In genomic region chr17:64802956-64803275, GRCm38 (mm10) we compare ENCODE assay signal across 41 mouse cellular contexts. TPM values are rescaled to one million over a fixed set of nuclear protein-coding genes. Genes with fewer than 3 reads are reported as not detected.
DNase-seq lines count a peak whose midpoint lies in the region; ATAC-seq lines count a peak whose summit lies in the region.
"Had no signal": no experiment of that assay in that cellular context is flagged by ENCODE, and none has a peak within 500 bp of the region (broad histone marks: within the 10 kb centered on the region; RNA-seq: fewer than 3 reads in every experiment).

No protein-coding gene starts in this region.

- no peaks in the 10 kb centered on the region for H3K27me3 ChIP-seq in forebrain, embryonic 11.5 days (ENCODE audit: control insufficient read depth, insufficient read depth, low read length)
- peaks cover 31% of the 10 kb centered on the region for H3K27me3 ChIP-seq in forebrain, embryonic 10.5 days (ENCODE audit: poor library complexity, severe bottlenecking)
- peaks cover 10% of the 10 kb centered on the region for H3K27me3 ChIP-seq in heart, embryonic 15.5 days
- no peaks in the 10 kb centered on the region for H3K27me3 ChIP-seq in embryonic facial prominence, embryonic 10.5 days (replicated peaks; ENCODE audit: low read depth, poor library complexity, severe bottlenecking)
- no peaks in the 10 kb centered on the region for H3K27me3 ChIP-seq in limb, embryonic 10.5 days (ENCODE audit: low read depth, poor library complexity, severe bottlenecking)
- H3K27me3 ChIP-seq: CH12.LX; hindbrain, embryonic 15.5 days; intestine, embryonic 15.5 days; liver, embryonic 15.5 days; lung, embryonic 15.5 days; midbrain, embryonic 12.5 days had no signal

- ATAC-seq in forebrain, embryonic 11.5 days (replicated peaks; ENCODE audit: low FRiP score), result 0 out of 2 replicates have a peak, but pooled peaks have one; percentile 23
- 0 out of 2 replicates have a peak, but pooled peaks have one; percentile 10 for ATAC-seq in heart, embryonic 15.5 days (replicated peaks; ENCODE audit: insufficient number of reproducible peaks, insufficient read depth, low FRiP score, low read depth)
- ATAC-seq: activated CD4-positive, CD25-positive, alpha-beta regulatory T cell, adult 4 months; intestine, embryonic 15.5 days had no signal

- no peak overlapping the region for H3K9ac ChIP-seq in forebrain, embryonic 11.5 days (ENCODE audit: low read length)
- H3K9ac ChIP-seq in heart, embryonic 15.5 days, result no peak overlapping the region
- H3K9ac ChIP-seq: hindbrain, embryonic 15.5 days; intestine, embryonic 15.5 days; liver, embryonic 15.5 days; lung, embryonic 15.5 days; midbrain, embryonic 12.5 days had no signal

- no peak overlapping the region for H3K4me3 ChIP-seq in forebrain, embryonic 11.5 days (ENCODE audit: low read depth, low read length)
- H3K4me3 ChIP-seq in forebrain, embryonic 10.5 days, result no peak overlapping the region
- H3K4me3 ChIP-seq in heart, embryonic 15.5 days, result no peak overlapping the region
- no peak overlapping the region for H3K4me3 ChIP-seq in embryonic facial prominence, embryonic 10.5 days
- no peak overlapping the region for H3K4me3 ChIP-seq in limb, embryonic 10.5 days
- H3K4me3 ChIP-seq: hindbrain, embryonic 10.5 days; hindbrain, embryonic 15.5 days; intestine, embryonic 15.5 days; liver, embryonic 15.5 days; lung, embryonic 15.5 days; midbrain, embryonic 12.5 days had no signal

- DNase-seq in forebrain, embryonic 11.5 days (ENCODE audit: low spot score), result no peak
- no peak for DNase-seq in forebrain, embryonic 10.5 days (ENCODE audit: extremely low spot score, low spot score)
- no peak for DNase-seq in heart, postnatal 4 days
- DNase-seq in embryonic facial prominence, embryonic 10.5 days (ENCODE audit: low spot score), result no peak
- DNase-seq in limb, embryonic 10.5 days (ENCODE audit: low spot score), result no peak
- no peak for DNase-seq in ovary, postnatal 10 days (ENCODE audit: low spot score)
- DNase-seq in ovary, postnatal 14 days (ENCODE audit: low spot score), result no peak
- DNase-seq: adrenal gland, adult 2 months; adrenal gland, postnatal 36 days; cerebellum, adult 18-20 months; gastrocnemius, postnatal 10 days; heart, postnatal 10 days; kidney, adult 2 months; layer of hippocampus, postnatal 36 days; left cerebral cortex, postnatal 4 days; lung, postnatal 36 days; right cerebral cortex, postnatal 4 days; thymus, adult 2 months; thymus, postnatal 36 days had no signal

- no peaks in the 10 kb centered on the region; the same call in 1 of the 2 replicates for H3K4me1 ChIP-seq in forebrain, embryonic 11.5 days (replicated peaks; ENCODE audit: control insufficient read depth, insufficient read depth, low read length)
- peaks cover 16% of the 10 kb centered on the region for H3K4me1 ChIP-seq in forebrain, embryonic 10.5 days
- peaks cover 7% of the 10 kb centered on the region; the same call in 1 of the 2 replicates for H3K4me1 ChIP-seq in heart, embryonic 15.5 days (replicated peaks)
- peaks cover 14% of the 10 kb centered on the region for H3K4me1 ChIP-seq in embryonic facial prominence, embryonic 10.5 days
- H3K4me1 ChIP-seq in limb, embryonic 10.5 days, result peaks cover 14% of the 10 kb centered on the region
- H3K4me1 ChIP-seq: hindbrain, embryonic 10.5 days; intestine, embryonic 15.5 days; liver, embryonic 15.5 days; lung, embryonic 15.5 days had no signal

- 56% methylated on average over 7 of the region's 7 CpGs for WGBS in forebrain, embryonic 11.5 days
- 48% methylated on average over 7 of the region's 7 CpGs for WGBS in forebrain, embryonic 10.5 days
- WGBS in heart, embryonic 15.5 days, result 61% methylated on average over 7 of the region's 7 CpGs
- WGBS in embryonic facial prominence, embryonic 10.5 days, result 50% methylated on average over 7 of the region's 7 CpGs
- WGBS in limb, embryonic 10.5 days, result 79% methylated on average over 7 of the region's 7 CpGs

- H3K27ac ChIP-seq in forebrain, embryonic 11.5 days (ENCODE audit: low read depth, low read length), result no peak overlapping the region
- no peak overlapping the region for H3K27ac ChIP-seq in forebrain, embryonic 10.5 days
- H3K27ac ChIP-seq in heart, embryonic 15.5 days, result no peak overlapping the region
- peak overlapping the region; percentile 72; the same call in 1 of the 2 replicates for H3K27ac ChIP-seq in embryonic facial prominence, embryonic 10.5 days (replicated peaks)
- 0 out of 2 replicates have a peak overlapping the region, but pooled peaks have one; percentile 42 for H3K27ac ChIP-seq in limb, embryonic 10.5 days
- H3K27ac ChIP-seq: hindbrain, embryonic 15.5 days; intestine, embryonic 15.5 days; kidney, postnatal 0 days; liver, embryonic 15.5 days; lung, embryonic 15.5 days; midbrain, embryonic 12.5 days had no signal

- no peak overlapping the region for H3K4me2 ChIP-seq in forebrain, embryonic 11.5 days (ENCODE audit: low read depth, low read length, severe bottlenecking)
- no peak overlapping the region for H3K4me2 ChIP-seq in heart, embryonic 15.5 days
- H3K4me2 ChIP-seq: heart, embryonic 11.5 days; hindbrain, embryonic 15.5 days; intestine, embryonic 15.5 days; liver, embryonic 15.5 days; lung, embryonic 15.5 days; midbrain, embryonic 12.5 days had no signal

- H3K9me3 ChIP-seq in forebrain, embryonic 11.5 days (ENCODE audit: control insufficient read depth, low read length), result no peaks in the 10 kb centered on the region
- H3K9me3 ChIP-seq in forebrain, embryonic 10.5 days, result no peaks in the 10 kb centered on the region
- H3K9me3 ChIP-seq in heart, embryonic 15.5 days (replicated peaks), result no peaks in the 10 kb centered on the region
- no peaks in the 10 kb centered on the region for H3K9me3 ChIP-seq in embryonic facial prominence, embryonic 10.5 days
- no peaks in the 10 kb centered on the region for H3K9me3 ChIP-seq in limb, embryonic 10.5 days (replicated peaks)
- H3K9me3 ChIP-seq: hindbrain, embryonic 10.5 days; hindbrain, embryonic 15.5 days; intestine, embryonic 15.5 days; liver, embryonic 15.5 days; lung, embryonic 15.5 days; midbrain, embryonic 12.5 days had no signal

- no peaks in the 10 kb centered on the region for H3K36me3 ChIP-seq in forebrain, embryonic 11.5 days (ENCODE audit: control insufficient read depth, insufficient read depth, low read length)
- no peaks in the 10 kb centered on the region for H3K36me3 ChIP-seq in forebrain, embryonic 10.5 days (replicated peaks)
- H3K36me3 ChIP-seq in heart, embryonic 15.5 days, result no peaks in the 10 kb centered on the region
- no peaks in the 10 kb centered on the region for H3K36me3 ChIP-seq in embryonic facial prominence, embryonic 10.5 days (replicated peaks)
- H3K36me3 ChIP-seq in limb, embryonic 10.5 days, result no peaks in the 10 kb centered on the region
- H3K36me3 ChIP-seq: hindbrain, embryonic 10.5 days; hindbrain, embryonic 15.5 days; intestine, embryonic 15.5 days; liver, embryonic 15.5 days; lung, embryonic 15.5 days; midbrain, embryonic 12.5 days had no signal

RNA-seq across cellular contexts. Expression of gene 4930583I09Rik, which starts 33.0 kb away (rescaled TPM):
- not detected in 2 replicates for polyA plus RNA-seq in forebrain, embryonic 11.5 days (2014; fragmentation: Nextera tagmentation; extraction: Ambion mirVana)
- not detected in 2 replicates for polyA plus RNA-seq in forebrain, embryonic 10.5 days (2016; fragmentation: Nextera tagmentation; extraction: Ambion mirVana)
- not detected in 2 replicates for polyA plus RNA-seq in heart, embryonic 15.5 days (2015; fragmentation: Nextera tagmentation; extraction: Ambion mirVana)
- total RNA-seq in heart, postnatal 4 days (2021), result not detected
- polyA plus RNA-seq in embryonic facial prominence, embryonic 10.5 days (2016; fragmentation: Nextera tagmentation; extraction: Ambion mirVana), result not detected in 2 replicates
- polyA plus RNA-seq in limb, embryonic 10.5 days (2016; fragmentation: Nextera tagmentation; extraction: Ambion mirVana), result not detected in 2 replicates
- total RNA-seq: adrenal gland, adult 2 months; adrenal gland, postnatal 36 days; CH12.LX; ES-E14; gastrocnemius, postnatal 10 days; heart, postnatal 10 days; layer of hippocampus, postnatal 36 days; left cerebral cortex, postnatal 4 days; liver, adult 2 months; megakaryocyte, adult 5-6 weeks; neutrophil, adult 5-6 weeks had no signal
- polyA plus RNA-seq: activated CD4-positive, CD25-positive, alpha-beta regulatory T cell, adult 4 months; adrenal gland, adult 2 months; brain, embryonic 14.5 days; C2C12; cortical plate, adult 2 months; gonadal fat pad, adult 2 months; heart, embryonic 11.5 days; hindbrain, embryonic 10.5 days; hindbrain, embryonic 15.5 days; intestine, embryonic 15.5 days; kidney, adult 2 months; kidney, postnatal 0 days; large intestine, adult 2 months; liver, adult 2 months; liver, embryonic 15.5 days; lung, embryonic 15.5 days; midbrain, embryonic 12.5 days; neural tube, embryonic 11.5 days; spleen, adult 2 months; thymus, adult 2 months had no signal

Comparison
In these comparisons a context has a peak if more than half of its experiments do, and no peak if none do; other contexts are left out.
1. H3K27ac ChIP-seq: peak in embryonic facial prominence, embryonic 10.5 days (single experiment) and limb, embryonic 10.5 days (single experiment); none in forebrain, embryonic 11.5 days (single experiment), forebrain, embryonic 10.5 days (single experiment) and heart, embryonic 15.5 days (single experiment).